Mouse (Mus musculus) urinary bladder, postnatal 10 days (tissue): ENCODE results near the gene Crtc1.

Experiments
- DNase-seq: peaks from one replicate; pipeline ENCODE4 v3.0.0; 2022; ENCODE audit warnings: low spot score

Gene Crtc1

GRCm38 (mm10) chr8:70347860-70348420 is 91.4 kb downstream of the Crtc1 start:
- no peak for DNase-seq

- DNase-seq: no peak
These were observed 91.9 kb downstream of the Crtc1 start for GRCm38 (mm10) chr8:70347443-70347842.

GRCm38 (mm10) chr8:70344279-70344678 is 95.1 kb downstream of the Crtc1 start:
- no peak for DNase-seq

- no peak for DNase-seq
These were observed 95.7 kb downstream of the Crtc1 start for GRCm38 (mm10) chr8:70343696-70344095.

GRCm38 (mm10) chr8:70343076-70343475 is 96.3 kb downstream of the Crtc1 start:
- no peak for DNase-seq

GRCm38 (mm10) chr8:70342007-70342406 is 97.4 kb downstream of the Crtc1 start:
- DNase-seq: no peak

GRCm38 (mm10) chr8:70340659-70341058 is 98.7 kb downstream of the Crtc1 start:
- DNase-seq: no peak

- DNase-seq: no peak
These were observed 100.4 kb downstream of the Crtc1 start for GRCm38 (mm10) chr8:70338931-70339330.

- no peak for DNase-seq
These were observed 106.5 kb downstream of the Crtc1 start for GRCm38 (mm10) chr8:70332878-70333202.
